Mouse (Mus musculus): ENCODE results near the gene Dpyd.

The Dpyd gene

DNA sequence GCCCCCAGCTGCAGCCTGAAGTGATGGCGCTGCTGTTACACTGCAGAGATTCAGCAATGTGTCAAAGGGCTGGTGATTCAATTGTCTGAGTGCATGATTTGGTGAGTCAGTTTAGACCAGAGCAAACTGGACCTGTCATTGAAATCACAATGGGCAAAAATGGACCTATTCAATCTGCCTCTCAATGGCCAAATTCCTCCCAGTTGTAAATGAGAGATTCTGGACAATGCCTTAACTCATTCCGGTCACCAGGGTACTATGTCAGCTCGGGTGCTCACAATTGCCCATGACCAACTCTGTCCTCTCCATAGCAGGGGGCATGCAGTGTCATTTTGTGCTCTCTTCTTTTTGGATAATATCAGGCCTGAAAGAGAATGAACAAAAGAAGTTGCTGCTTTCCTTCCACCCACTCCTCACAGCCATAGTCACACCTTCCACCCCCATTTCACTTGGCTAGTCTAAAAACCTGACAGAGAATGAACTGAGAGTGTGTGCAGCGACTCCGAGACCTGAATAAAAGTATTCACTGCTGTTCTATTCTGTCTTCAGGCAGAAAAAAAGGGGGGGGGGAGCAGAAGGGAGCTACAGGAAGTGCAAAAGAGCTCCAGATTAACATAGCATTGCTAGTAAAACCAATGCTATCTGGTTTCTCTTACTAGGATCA lies 533.4 kb downstream of the Dpyd start:
- no peak for DNase-seq

DNA sequence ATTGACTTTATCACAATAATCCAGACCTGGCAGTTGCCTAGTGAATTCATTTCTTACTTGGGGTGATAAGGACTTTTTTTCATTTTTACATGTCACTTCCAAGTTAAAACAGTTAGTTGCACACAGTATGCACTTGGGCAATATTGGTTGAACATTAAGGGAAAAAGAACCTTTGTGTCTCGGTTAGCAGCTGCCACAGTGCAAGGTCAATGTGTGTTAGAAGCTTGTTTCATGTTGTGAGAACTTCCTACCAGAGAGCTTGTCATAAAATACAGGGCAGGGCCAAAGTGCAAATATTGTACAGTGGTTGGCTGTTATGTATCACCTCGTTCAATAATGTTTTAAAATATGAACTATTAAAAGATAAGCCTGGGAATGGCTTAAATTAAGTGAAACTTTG lies 564.1 kb downstream of the Dpyd start:
- no peak for DNase-seq

DNA sequence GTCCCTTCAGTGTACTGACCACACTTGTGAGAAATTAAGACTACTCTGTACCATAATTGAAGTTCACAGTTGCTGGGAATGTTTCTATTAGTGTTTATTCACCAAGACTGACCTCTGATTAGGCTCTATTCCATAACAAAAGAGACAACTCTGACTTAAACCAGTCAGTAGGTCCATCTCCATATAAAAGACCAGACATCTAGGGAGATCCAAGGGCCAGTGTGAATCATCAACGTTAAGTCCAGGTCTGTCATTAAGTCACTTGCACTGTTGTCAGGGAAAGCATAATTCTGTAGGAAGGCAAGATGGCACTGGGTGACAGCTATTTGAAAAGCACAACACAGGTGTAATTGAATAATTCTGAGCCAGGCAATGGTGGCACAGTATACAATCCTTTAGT lies 566.1 kb downstream of the Dpyd start:
- DNase-seq = no peak

DNA sequence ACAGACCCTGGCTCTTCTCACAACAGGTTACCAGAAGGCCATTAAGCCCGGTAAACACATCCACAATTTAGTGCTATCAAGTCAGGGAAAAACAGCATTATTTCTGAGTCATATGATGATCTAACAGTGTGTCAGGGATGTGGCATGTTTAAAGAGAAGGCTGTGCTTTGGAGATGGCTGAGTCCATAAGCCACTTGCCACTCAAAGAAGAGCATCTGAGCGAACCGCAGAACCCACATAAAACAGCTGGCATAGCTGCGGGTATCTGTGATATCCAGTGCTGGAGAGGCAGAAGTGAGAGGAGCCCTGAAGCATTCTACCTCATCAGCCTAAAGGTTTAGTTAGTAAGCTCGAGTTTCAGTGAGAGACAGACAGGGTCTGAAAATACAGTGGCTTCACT lies 581.1 kb downstream of the Dpyd start:
- no peak for DNase-seq

DNA sequence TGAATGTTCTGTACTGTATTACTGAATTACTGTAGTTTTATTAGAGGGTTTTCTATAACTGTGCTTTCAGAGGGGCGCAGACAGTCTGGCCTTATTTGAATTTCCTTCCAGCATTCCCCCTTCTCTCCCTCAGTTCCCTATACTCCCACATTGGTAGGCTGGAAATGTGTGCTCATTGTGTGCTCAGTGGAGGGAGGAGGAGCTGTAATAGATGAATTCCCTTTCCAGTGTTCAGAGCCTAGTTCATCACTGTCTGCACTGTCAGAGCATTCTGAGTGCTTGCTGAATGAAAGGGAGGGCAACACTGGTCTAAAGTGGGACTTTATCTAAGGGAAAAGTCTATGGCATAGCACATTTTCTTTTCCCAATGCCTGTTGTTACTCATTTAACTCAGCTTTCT lies 582.9 kb downstream of the Dpyd start:
- DNase-seq = no peak

DNA sequence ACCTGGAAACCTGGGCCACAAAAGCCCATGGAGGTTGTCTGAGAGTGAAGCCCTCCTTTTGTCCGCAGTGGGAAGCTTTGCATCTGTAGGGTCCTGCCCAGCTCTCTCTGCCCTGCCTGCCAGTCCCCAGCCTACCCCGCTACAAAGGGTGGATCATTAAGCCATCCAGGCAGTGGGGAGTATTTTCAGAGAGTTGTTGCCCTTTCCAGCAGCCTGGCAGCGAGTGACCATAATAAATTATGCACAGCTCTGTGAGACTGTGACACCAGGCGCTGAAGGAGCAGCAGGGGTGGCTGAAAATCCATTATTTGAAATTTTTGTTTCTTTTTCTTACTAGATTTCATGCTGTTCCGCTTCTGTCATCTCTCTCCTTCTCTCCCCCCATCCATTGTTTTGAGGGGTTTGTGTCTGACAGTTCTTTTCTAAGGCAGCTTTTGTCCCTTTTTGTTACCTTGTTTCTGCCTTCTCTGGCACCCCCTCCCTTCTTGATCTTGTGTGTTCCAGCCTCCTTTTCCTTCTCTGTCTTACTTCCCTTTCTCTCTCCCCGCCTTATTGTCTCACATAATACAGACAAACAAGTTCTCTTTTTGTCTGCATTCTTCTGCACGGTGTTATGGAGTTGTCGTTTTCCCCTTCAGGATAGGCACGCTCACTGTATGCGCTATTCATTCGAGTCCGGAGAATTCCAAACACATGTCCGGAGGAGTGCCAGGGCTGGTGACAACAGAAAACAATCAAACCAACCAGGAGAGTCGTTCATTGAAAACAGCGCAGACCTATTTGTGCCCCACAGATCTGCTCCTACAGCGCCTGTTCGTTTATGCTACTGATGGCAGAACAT lies 592.9 kb downstream of the Dpyd start:
- DNase-seq = no peak

DNA sequence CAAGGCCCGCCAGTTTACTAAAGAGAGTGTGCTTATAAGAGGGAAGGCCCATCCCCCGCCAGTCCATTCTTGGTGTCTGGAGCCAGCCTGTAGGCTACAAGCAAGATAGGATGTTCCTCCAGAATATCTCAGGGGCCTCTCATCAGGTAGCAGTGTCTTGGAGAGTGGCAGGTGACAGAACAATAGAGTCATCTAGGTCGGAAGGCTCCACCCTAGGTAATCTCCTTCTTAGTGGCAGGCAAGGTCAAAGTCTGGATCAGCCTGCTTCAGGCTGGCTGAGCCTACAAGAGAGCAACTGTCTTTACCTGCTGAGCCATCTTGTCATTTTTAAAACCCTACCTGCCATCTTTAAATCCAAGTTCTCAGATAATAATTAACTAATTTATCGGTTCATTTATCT lies 596.7 kb downstream of the Dpyd start:
- DNase-seq = no peak

DNA sequence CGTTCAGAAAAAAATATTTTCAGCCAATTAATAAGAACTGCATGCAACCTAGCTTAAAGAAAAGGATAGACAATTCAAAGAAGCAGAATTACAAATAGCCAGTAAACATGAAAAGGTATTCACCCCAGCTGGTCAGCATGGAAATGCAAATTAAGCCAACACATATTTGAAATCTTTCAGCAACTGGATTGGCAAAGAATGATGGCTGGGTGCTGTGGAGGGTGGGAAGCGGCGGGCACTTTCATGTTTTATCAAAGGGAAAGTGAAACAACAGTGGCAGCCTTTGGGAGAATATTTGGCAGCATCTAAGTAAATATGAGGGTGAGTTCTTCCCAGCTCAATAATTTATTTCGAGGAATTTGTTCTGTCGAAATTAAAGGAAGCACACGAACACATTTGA lies 603.8 kb downstream of the Dpyd start:
- DNase-seq = no peak

DNA sequence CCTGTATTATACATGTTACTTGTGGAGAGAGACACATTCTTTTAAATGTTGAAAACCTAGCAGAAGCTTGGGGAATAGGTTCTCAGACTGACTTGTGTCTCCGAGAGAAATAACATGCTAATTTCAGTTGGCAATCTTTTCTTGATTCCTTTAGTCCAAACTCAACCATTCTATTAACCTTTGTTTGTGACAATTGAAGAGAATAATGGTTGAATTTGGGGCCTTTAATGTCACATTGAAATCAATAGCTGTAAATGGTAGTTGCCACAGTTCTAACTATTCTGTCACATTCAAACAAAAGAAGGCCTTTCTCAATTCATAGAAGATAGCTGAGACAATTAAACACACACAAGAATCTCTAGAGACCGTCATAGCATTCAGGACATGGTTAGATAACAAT lies 606.2 kb downstream of the Dpyd start:
- DNase-seq = no peak

DNA sequence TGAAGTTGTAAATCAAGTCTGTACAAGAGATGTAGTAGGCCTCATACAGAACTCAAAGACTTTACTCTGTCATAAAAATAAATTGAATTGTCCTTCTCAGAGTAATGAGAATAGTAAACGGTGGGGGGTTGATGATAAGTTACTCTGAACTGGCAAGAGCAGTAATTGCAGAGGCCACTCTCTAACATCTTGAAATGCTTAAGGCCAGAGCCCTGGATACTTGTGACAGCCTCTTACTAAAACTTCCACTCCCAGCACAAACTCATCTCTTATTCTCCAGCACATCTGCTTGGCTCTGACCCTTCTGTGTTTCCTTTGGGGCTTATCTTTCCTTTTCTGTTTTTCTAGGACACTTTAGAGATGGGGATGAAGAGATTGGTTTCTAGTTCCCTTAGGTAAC lies 606.7 kb downstream of the Dpyd start:
- no peak for DNase-seq

DNA sequence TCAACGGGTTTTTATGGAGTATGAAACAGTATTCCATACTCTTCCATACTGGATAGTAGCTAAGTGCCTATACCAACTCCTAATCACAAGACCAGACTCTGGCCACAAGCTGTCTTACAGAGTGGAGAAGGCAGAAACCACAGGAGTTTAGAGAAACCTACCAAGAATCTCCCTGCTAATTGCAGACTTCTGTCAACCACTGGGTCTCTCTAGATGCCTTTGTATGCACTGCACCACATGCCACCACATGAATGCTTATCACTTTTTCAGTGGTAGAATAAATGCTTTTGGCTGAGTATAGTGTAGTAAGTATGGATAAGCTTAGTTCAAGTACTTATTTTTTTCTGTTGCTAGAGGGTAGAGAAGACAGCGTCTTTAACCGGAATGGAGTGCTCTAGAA lies 621.3 kb downstream of the Dpyd start:
- DNase-seq = no peak

DNA sequence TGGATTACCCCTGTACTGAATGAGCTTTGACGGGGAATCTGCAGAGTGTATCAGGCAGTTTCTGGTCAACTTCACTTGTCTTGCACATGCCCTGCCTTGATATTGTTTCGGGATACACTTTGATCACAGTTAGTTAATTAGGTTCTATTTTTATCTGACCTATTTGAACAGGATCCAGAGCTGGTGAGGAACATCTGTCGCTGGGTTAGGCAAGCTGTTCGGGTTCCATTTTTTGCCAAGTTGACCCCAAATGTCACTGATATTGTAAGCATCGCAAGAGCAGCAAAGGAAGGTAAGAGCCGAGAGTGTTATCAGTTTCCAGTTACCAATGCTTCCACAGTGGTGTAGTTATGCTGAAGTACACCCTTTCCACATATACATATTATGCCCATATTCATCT lies 632.1 kb downstream of the Dpyd start:
- no peak for DNase-seq

DNA sequence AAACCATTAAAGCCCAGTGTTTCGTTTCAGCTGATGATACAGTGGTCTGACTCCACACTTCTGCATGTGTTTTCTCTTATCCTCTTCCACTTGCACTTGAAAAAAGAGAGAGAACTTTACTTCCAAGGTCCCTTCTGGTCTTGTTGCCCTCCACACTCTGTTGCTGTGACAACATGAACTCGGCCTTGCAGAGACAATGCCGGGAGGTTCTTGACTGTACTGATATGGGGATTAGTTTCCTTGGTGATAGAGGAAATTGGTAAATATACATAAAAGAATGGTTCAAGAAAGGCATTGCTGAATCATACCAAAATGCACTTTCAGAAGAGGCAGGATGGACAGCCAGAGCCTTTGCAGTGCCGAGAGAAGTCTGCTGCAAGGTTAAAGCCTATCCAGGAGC lies 633.7 kb downstream of the Dpyd start:
- DNase-seq = no peak

DNA sequence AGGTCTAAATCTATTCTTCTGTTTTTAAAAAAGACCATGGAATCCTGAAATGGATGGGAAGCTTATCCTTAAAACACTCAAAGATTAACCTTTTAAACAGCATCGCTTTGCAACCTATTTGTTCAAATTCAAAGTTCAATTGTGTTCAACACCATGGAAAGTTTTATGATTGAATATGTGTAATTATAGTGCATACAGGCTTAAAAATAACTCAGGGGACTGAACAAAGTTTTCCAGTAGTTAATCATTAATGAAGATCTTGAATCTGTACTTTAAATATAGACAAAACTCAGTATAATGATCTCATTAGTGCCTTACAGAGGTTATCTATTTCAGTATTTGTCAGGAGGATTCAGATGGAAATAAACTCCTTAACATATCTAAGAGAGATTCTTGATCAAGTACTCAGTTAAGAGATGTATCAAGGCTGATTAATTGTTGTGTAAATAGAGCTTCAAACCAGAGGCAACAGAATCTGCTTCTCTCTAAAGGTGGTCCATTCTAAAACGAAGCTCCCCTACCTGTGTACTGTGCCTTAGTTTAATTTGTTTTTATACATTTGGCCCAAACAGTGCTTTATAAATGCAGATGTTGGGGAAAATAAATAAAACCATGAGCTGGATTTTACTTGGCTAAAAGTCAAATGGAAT lies 659.0 kb downstream of the Dpyd start:
- no peak for DNase-seq

DNA sequence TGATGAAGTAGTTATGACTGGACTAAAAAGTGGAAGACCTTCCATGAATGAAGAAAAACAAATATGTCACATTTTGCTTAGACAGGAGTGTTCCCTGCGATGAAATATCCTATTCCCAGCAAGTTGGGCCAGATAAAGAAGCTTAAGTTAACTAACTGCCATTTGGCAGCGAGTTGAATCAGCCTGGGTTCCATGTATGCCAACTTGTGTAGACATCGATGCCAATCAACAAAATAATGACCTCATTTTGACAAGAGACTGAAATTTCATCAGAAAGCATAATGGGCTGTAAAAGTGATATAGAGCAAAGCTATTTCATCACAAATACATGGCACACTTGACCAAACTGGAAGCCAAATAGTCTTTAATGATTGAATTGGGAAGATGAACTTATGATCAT lies 681.3 kb downstream of the Dpyd start:
- DNase-seq = no peak

DNA sequence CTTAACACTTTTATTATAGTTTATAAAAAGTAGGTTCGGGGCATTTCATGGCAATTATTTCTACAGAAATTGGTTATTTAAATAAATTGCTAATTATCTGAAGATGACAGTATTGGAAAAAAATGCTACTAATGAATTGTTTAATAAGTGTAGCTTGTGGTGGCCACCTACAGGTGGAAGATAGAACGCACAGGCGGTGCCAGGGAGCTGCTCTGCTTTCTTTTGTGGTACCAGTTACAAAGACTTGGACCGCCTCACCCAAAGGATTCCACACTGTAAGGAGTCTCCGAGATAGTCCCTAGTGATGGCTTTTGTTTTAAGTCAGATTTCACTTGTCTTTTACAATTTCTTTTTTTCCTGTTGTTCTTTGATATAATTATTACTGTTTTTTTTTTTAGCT lies 694.6 kb downstream of the Dpyd start:
- no peak for DNase-seq

DNA sequence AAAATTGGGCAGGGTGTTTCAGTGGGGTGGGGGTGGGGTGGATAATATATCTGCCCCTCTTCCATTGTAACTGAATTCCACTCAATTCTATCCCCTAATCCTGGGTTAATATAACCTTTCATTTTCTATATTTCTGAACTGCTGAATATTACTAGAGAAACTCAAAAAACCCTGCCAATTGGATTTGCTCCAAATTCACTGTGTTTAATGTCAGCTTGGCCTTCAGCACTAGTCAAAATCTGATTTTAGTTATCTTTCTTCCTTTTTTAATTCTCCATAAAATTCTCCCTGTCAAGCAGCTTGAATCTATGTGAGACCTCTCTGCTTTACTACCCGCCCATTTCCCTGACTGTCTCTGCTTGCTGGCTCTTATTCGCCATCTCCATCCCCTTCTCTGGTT lies 713.3 kb downstream of the Dpyd start:
- DNase-seq = no peak

DNA sequence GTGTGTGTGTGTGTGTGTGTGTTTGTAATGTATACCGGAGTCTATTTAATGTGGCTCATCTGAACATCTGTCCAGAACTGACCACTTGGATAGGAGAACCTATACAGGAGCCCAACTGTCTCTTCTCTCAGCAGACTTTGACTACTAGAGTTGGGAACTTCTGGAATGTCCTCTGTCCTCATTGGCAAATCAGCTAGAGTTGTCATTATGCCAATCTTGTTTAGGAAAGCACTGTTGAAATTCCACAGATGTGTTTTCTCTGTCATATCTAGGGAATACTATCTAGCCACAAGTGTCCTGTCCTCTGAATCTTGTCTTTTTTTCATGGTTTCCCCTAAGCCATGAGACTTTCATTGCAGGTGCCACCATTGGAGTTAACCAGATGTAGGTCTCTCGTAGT lies 718.7 kb downstream of the Dpyd start:
- no peak for DNase-seq

DNA sequence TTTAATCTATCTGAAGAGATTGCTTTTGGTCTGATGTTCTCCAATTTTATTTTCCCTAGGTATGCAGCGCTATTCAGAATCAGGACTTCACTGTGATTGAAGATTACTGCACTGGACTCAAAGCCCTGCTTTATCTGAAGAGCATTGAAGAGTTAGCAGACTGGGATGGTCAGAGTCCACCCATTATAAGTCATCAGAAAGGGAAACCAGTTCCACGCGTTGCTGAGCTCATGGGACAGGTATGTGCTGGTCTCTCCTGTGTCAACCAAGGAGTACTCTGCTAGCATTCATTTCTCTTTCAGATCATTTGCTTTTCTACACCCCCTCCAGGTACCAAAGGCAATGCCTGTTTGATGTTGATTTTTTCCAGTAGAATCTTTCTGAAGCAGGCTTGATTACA lies 752.8 kb downstream of the Dpyd start:
- no peak for DNase-seq

DNA sequence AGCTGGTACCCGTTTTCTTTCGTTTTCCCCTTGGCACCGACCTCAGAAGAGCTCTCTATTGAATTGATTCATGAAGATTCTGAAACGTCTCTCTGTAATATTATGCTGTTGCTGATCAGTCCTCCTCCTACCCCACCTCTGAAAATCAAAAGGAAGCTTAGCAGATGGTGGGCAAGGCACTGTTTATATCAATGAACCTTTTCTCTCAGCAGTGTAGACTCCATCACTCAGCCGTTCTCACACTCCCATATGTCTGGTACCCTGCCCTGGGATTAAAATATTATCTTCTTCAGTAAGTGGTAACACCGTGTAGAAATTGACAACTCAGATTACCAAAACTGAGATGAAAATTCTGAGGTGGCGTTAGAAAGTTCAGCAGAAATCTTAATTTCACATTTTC lies 767.1 kb downstream of the Dpyd start:
- DNase-seq = no peak

DNA sequence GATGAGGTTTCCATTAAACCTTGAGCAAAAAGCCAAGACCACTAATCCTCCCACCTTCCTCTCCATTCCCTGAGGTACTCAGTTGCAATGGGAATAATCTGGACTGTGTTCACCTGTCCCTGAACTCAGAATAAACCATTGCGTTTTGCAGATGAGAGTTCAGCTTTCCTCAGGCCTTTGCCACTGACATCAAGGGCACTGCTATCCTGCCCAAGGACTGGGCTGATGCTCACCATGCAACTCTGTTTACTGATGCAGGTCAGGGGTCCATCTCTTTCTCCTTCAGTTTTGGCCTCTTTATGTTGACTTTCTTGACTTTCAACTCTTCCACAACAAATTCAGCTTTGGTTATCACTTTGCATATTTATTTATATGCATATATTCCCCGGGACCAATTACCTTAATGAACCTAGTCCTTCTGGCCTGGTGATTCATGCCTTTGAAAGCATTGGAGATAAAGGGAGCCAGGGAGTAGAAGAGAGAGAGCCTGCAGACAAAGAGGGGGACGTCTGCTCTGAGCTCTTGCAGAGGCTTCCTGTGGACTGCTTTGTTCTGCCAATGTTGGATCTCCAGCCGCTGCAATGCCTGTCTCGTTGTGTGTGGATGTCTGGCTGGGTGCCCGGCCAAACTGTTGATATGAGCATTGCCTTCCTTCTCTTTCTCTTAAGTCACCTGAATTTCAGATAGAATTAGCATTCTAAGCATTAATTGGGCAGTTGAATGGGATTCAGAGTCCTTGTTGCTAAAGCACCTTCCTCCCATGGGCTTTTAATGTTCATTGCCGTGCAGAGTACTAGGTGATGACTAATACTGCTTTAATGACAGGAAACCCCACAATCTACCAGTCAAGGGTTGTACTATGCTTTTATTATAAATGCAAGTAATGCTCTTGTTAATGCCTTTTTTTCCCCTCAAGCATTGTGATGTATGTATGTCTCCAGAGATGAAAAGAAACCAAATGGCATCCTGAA lies 771.7 kb downstream of the Dpyd start:
- no peak for DNase-seq

DNA sequence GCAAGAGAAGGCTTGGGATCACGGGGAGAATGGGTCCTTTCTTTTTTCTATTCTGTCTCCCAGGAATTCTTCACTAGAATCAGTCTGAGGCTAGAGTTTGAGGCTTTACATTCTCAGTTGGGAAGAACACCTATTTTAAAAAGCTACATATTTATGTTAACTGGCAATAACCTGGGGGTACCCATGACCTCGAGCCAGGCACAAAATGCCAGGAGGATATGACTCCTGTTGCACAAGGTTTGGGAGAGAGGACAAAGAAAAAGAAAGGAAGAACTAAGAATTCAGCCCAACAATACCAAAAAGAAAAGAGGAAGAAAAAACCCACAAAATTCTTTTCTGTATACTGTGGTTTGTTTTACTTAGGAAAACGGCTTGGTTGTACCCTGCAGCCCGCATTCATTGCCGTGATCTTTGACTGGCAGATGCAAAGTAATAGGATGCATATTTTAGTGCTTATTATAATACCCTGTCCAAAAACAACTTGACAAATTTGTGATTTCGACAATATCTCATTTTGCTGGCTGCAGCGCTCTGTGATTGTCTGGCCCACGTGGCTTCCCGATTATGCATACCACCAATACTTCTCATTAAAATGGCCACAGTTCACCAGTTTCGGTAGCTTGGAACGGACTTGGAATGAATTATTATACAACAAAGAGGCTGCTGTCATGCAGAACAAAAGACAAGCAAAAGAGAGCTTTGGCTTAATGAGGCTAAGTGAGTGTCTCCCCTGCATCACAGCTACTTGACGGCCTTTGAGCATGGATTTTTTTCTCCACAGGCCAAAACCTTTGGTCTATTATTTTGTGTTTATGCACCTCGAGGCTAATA lies 799.8 kb downstream of the Dpyd start:
- DNase-seq = no peak

All from lung, adult 18-20 months (tissue).